Mouse (Mus musculus) layer of hippocampus, adult 6 months (tissue): Measurements from ENCODE around the gene Scgb2b15. TPM values are rescaled to one million over a fixed set of nuclear protein-coding genes. Genes with fewer than 3 reads are reported as not detected.

Experiments used
- long read RNA-seq, 2 experiments: library from polyadenylated mRNA; unstranded; transcript quantifications; one replicate each; pipeline ENCODE4 v2.0.0; 2019 to 2020
- polyA plus RNA-seq: library from polyadenylated mRNA; unstranded; fragments of <200 nt; fragmentation: Nextera tagmentation; gene quantifications from 2 replicates; pipeline ENCODE4 v1.2.3, GENCODE M21; 2021

Gene Scgb2b15
- not detected in 2 replicates for polyA plus RNA-seq
- long read RNA-seq, experiment 1, result 0 reads
- long read RNA-seq, experiment 2, result 0 reads

DNA sequence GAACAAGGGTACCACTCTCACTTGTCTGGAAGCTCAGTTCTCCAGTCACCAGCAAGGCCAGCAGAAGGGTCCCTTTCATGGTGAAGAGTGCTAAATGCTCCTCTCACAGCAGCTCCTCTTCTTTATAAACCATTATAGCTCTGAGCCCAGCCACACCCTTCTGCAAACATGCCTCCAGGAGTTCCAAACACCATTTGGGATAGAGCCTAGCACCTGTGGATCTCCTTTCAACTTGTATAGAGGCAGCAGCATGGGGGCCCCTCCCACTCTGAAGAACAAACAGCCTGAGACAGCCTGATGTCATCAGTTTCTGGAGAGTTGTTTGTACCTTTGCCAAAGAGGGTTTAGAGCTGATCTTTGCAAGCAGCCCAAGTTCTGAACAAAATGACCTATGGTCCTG is at the start of gene Scgb2b15:
Scgb2b15 (minus strand) TSS at position 101 of the 400 bp plus-strand sequence.

DNA sequence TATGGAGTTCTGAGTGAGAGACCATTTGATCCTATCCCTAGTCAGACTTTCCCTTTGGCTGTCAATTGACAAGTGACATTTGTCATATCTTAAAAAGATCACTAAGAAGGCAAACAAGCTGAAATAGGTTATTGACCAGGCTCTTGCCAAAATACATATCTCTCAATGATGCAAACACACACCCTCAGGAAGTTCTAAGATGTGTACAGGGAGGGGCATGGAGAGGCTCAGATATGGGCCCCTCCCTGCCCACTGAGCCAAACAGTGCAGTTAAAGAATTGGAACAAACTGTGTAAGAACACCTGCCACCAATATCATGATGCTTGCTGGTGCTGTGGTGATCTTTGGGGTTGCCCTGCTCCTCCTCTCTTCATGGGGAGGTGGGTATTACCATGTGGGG is 6.8 kb upstream of the Scgb2b15 start, which contains the start of gene Scgb1b15:
Scgb1b15 (plus strand) TSS at position 301 of the 400 bp plus-strand sequence.

Other genes with a start within 250 kb of the Scgb2b15 start
- not detected in 2 replicates for gene Scgb1b15, start 6.9 kb upstream of the Scgb2b15 start, polyA plus RNA-seq
- not detected in 2 replicates for gene Scgb2b17, start 226.9 kb upstream of the Scgb2b15 start, polyA plus RNA-seq
- gene Scgb1b17, start 233.8 kb upstream of the Scgb2b15 start, polyA plus RNA-seq, result not detected in 2 replicates